Mouse (Mus musculus) urinary bladder, postnatal 14 days (tissue): ENCODE measurements at regions not wholly inside any gene's neighbourhood (a gene's known extent, or its start where the extent isn't known, plus 50 kb on each side); places are given as distances from the start of the nearest gene placed in this dataset.

Experiments used
- DNase-seq: peaks from one replicate; pipeline ENCODE4 v3.0.0; 2021; ENCODE audit warnings: low spot score

GRCm38 (mm10) chr17:84888525-84888924 is 68.0 kb upstream of the Ppm1b start:
- DNase-seq = no peak

- no peak for DNase-seq
These were observed 65.5 kb upstream of the Ppm1b start for GRCm38 (mm10) chr17:84890871-84891599.

- DNase-seq = no peak
These were observed 63.1 kb upstream of the Ppm1b start for GRCm38 (mm10) chr17:84893273-84894033.

- DNase-seq = no peak
These were observed 61.0 kb upstream of the Ppm1b start for GRCm38 (mm10) chr17:84895526-84895925.

- no peak for DNase-seq
These were observed 60.0 kb upstream of the Ppm1b start for GRCm38 (mm10) chr17:84896572-84896971.

- no peak for DNase-seq
These were observed 58.1 kb upstream of the Ppm1b start for GRCm38 (mm10) chr17:84898407-84898806.

- DNase-seq = no peak
These were observed 52.8 kb upstream of the Ppm1b start for GRCm38 (mm10) chr17:84903625-84904337.
